Mouse (Mus musculus) left cerebral cortex, postnatal 36 days (tissue): ENCODE measurements around the gene Nsg2. TPM values are rescaled to one million over a fixed set of nuclear protein-coding genes. Genes with fewer than 3 reads are reported as not detected.

Experiments
- total RNA-seq, 2 experiments: library from RNA; stranded (reverse); gene quantifications; 2 replicates each; pipeline ENCODE4 v1.2.3; 2021

Nsg2 gene
- total RNA-seq, 2 experiments from 2014 or later, result 603 to 618 TPM

Other genes starting within 250 kb of the Nsg2 start
- gene Cpeb4, start 128.3 kb upstream of the Nsg2 start, total RNA-seq, result 100 to 1,000 TPM; 146 to 158 TPM
- gene 4930524B15Rik, start 34.9 kb upstream of the Nsg2 start, total RNA-seq, result not detected
- not detected for gene Il9r, start 199.8 kb downstream of the Nsg2 start, total RNA-seq
- 10 to 100 TPM; 22.3 to 22.8 TPM for gene Snrnp25, start 205.0 kb downstream of the Nsg2 start, total RNA-seq
- 10 to 100 TPM in 1 of 2 experiments, 1 to 10 TPM in 1; 9.6 to 14.9 TPM for gene Rhbdf1, start 221.8 kb downstream of the Nsg2 start, total RNA-seq
- gene Mpg, start 226.0 kb downstream of the Nsg2 start, total RNA-seq, result 10 to 100 TPM; 19.9 to 20.1 TPM